Mouse (Mus musculus): ENCODE measurements at regions not wholly inside any gene's neighbourhood (a gene's known extent, or its start where the extent isn't known, plus 50 kb on each side); places are given as distances from the start of the nearest gene placed in this dataset.

DNA sequence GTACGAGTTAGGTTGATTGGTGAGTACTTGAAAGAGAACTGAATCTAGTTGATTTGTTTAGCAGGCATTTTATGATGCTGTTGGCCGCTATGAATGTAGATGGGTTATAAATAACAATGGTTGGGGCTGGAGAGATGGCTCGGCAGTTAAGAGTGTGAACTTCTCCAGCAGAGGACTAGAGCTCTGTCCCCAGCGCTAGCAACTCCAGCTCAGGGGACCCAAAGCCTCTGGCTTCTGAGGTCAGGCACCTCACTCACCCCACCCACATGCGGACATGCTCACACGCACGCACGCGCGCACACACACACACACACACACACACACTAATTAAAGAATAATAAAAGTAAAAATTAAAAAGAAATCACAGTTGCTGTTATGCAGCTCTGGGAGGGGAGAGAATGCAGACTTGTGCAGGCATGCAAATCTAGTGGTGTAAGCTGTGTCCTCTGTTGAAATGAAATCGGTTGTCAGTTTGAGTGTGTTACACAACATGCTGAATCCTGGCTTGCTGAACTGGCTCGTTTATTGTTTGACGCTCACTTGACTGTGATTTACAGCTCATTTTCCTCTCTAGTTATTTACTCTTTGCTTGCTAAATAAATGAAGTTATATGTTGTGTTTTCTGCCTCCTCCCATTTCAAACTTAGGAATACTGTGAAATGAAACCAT lies 89.8 kb downstream of the Kcnrg start:
- Histone ChIP-seq H3K9ac (no peak overlapping the region), H3K27ac (no peak overlapping the region), H3K27me3 (peaks cover 6% of the 10 kb centered on the region; the same call in 1 of the 2 replicates), H3K9me3 (replicated peaks) (no peaks in the 10 kb centered on the region), H3K4me1 (replicated peaks) (no peaks in the 10 kb centered on the region), H3K4me2 (no peak overlapping the region), H3K36me3 (no peaks in the 10 kb centered on the region), H3K4me3 (no peak overlapping the region)
- 78% methylated on average over 13 of the region's 13 CpGs for WGBS
- ATAC-seq (replicated peaks; ENCODE audit: insufficient number of reproducible peaks, insufficient read depth, low FRiP score, low read depth) = no peak

DNA sequence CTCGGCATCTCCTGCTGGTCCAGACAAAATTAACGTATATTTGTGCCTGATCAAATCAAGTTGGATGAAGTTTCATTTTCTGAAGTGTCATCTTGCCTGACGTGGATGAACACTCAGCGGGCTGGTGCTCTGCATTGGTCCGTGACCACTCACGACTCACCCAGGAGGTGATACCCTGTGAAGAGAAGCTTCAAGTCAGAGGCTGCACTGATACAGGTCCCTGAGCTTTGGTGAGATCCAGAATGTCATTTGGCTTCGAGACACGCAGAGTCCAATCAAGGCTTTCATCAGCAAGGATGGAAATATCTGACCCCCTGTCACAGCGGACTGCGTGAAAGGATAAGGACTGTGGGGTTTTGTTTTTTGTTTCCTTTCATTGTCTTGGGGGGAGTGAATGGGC lies 90.4 kb downstream of the Kcnrg start:
- Histone ChIP-seq H3K36me3 (no peaks in the 10 kb centered on the region), H3K9me3 (replicated peaks) (no peaks in the 10 kb centered on the region), H3K27ac (no peak overlapping the region), H3K27me3 (peaks cover 3% of the 10 kb centered on the region; the same call in 1 of the 2 replicates), H3K9ac (no peak overlapping the region), H3K4me2 (no peak overlapping the region), H3K4me3 (no peak overlapping the region), H3K4me1 (replicated peaks) (no peaks in the 10 kb centered on the region)
- no peak for ATAC-seq (replicated peaks; ENCODE audit: insufficient number of reproducible peaks, insufficient read depth, low FRiP score, low read depth)
- whole genome bisulfite sequencing = 77% methylated on average over 10 of the region's 10 CpGs

- H3K36me3 ChIP-seq = no peaks in the 10 kb centered on the region
- H3K4me2 ChIP-seq = no peak overlapping the region
- WGBS = 49% methylated on average over 12 of the region's 12 CpGs
- no peaks in the 10 kb centered on the region for H3K9me3 ChIP-seq (replicated peaks)
- no peak overlapping the region for H3K4me3 ChIP-seq
- H3K9ac ChIP-seq = no peak overlapping the region
- H3K27ac ChIP-seq = no peak overlapping the region
- ATAC-seq (replicated peaks; ENCODE audit: insufficient number of reproducible peaks, insufficient read depth, low FRiP score, low read depth) = no peak
- no peaks in the 10 kb centered on the region for H3K27me3 ChIP-seq
- H3K4me1 ChIP-seq (replicated peaks) = no peaks in the 10 kb centered on the region
These were observed 91.2 kb downstream of the Kcnrg start for GRCm38 (mm10) chr14:61698358-61699055.

DNA sequence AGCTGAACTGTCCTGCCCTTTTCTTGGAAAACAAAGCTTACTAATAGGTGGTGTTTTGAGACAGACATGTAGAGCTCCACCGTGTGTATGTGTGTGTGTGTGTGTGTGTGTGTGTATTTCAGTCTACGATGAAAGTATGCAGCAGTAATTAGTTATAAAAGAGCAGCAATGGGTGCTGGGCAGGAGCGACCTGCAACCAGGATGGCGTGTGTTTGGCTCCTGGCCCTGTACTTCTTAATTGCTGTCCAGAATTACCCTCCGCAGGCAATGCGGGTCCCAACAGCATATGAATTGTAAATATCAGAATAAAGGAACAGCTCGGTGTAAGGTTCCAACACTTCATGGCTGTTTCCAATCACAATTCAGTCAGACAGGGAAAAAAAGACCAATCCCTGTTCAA lies 92.4 kb downstream of the Kcnrg start:
- no peaks in the 10 kb centered on the region for H3K27me3 ChIP-seq
- no peak for ATAC-seq (replicated peaks; ENCODE audit: insufficient number of reproducible peaks, insufficient read depth, low FRiP score, low read depth)
- H3K27ac ChIP-seq = no peak overlapping the region
- H3K9me3 ChIP-seq (replicated peaks) = no peaks in the 10 kb centered on the region
- H3K4me1 ChIP-seq (replicated peaks) = no peaks in the 10 kb centered on the region
- H3K36me3 ChIP-seq = no peaks in the 10 kb centered on the region
- 67% methylated on average over 7 of the region's 7 CpGs for WGBS
- H3K9ac ChIP-seq = no peak overlapping the region
- no peak overlapping the region for H3K4me2 ChIP-seq
- H3K4me3 ChIP-seq = no peak overlapping the region

- H3K9ac ChIP-seq = no peak overlapping the region
- H3K36me3 ChIP-seq = no peaks in the 10 kb centered on the region
- H3K9me3 ChIP-seq (replicated peaks) = no peaks in the 10 kb centered on the region
- WGBS = 49% methylated on average over 10 of the region's 10 CpGs
- no peaks in the 10 kb centered on the region for H3K27me3 ChIP-seq
- H3K27ac ChIP-seq = no peak overlapping the region
- H3K4me3 ChIP-seq = no peak overlapping the region
- no peak for ATAC-seq (replicated peaks; ENCODE audit: insufficient number of reproducible peaks, insufficient read depth, low FRiP score, low read depth)
- H3K4me1 ChIP-seq (replicated peaks) = no peaks in the 10 kb centered on the region
- H3K4me2 ChIP-seq = no peak overlapping the region
These were observed 93.9 kb downstream of the Kcnrg start for GRCm38 (mm10) chr14:61701131-61701530.

DNA sequence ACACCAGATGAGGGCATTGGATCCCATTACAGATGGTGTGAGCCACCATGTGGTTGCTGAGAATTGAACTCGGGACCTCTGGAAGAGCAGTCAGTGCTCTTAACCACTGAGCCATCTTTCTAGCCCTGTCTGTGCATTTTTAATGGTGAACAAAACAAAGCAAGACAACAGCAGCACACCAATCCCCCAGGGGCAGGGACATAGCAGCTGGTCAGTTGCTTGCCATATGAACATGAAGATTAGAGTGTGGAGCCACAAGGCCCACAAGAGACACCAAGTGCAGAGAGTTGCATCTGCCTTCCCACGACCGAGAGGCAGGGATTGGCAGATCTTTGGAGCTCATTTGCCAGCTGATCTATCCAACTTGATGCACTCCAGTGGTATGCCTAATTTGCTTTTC lies 96.7 kb downstream of the Kcnrg start:
- no peak for ATAC-seq (replicated peaks; ENCODE audit: insufficient number of reproducible peaks, insufficient read depth, low FRiP score, low read depth)
- H3K4me3 ChIP-seq = no peak overlapping the region
- WGBS = 79% methylated on average over 3 of the region's 3 CpGs
- H3K9ac ChIP-seq = no peak overlapping the region
- no peaks in the 10 kb centered on the region for H3K27me3 ChIP-seq
- no peak overlapping the region for H3K27ac ChIP-seq
- H3K4me2 ChIP-seq = no peak overlapping the region
- no peaks in the 10 kb centered on the region for H3K36me3 ChIP-seq
- no peaks in the 10 kb centered on the region for H3K9me3 ChIP-seq (replicated peaks)
- H3K4me1 ChIP-seq (replicated peaks) = no peaks in the 10 kb centered on the region

GRCm38 (mm10) chr14:61706984-61707383 lies 99.7 kb downstream of the Kcnrg start:
- Histone ChIP-seq H3K36me3 (no peaks in the 10 kb centered on the region), H3K4me2 (no peak overlapping the region), H3K9ac (no peak overlapping the region), H3K27ac (no peak overlapping the region), H3K9me3 (replicated peaks) (no peaks in the 10 kb centered on the region), H3K4me3 (no peak overlapping the region), H3K27me3 (no peaks in the 10 kb centered on the region), H3K4me1 (replicated peaks) (no peaks in the 10 kb centered on the region)
- WGBS = 64% methylated on average over 6 of the region's 6 CpGs
- no peak for ATAC-seq (replicated peaks; ENCODE audit: insufficient number of reproducible peaks, insufficient read depth, low FRiP score, low read depth)

DNA sequence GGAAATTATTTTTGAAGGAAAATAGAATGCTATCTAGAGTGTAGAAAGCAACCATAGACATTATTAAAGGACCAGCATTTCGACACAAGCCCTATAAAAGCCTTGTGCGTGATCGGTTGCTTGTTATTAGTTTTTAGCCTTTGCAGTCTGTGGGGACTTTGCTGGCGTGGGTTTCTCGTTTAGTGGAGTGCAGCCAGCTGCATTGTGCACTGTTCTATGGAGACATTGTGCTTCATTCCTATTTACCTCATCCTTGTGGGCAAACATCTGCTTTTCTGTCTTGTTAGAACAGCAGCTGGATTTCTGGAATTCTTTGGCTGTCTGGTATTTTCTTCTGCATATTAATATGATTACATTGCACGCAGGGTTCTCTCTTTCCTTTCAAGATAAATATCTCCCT lies 101.1 kb downstream of the Kcnrg start:
- ATAC-seq (replicated peaks; ENCODE audit: insufficient number of reproducible peaks, insufficient read depth, low FRiP score, low read depth) = no peak
- no peaks in the 10 kb centered on the region for H3K4me1 ChIP-seq (replicated peaks)
- H3K4me3 ChIP-seq = no peak overlapping the region
- WGBS = 75% methylated on average over 6 of the region's 6 CpGs
- H3K4me2 ChIP-seq = no peak overlapping the region
- no peak overlapping the region for H3K9ac ChIP-seq
- H3K36me3 ChIP-seq = no peaks in the 10 kb centered on the region
- no peaks in the 10 kb centered on the region for H3K27me3 ChIP-seq
- no peaks in the 10 kb centered on the region for H3K9me3 ChIP-seq (replicated peaks)
- H3K27ac ChIP-seq = no peak overlapping the region

DNA sequence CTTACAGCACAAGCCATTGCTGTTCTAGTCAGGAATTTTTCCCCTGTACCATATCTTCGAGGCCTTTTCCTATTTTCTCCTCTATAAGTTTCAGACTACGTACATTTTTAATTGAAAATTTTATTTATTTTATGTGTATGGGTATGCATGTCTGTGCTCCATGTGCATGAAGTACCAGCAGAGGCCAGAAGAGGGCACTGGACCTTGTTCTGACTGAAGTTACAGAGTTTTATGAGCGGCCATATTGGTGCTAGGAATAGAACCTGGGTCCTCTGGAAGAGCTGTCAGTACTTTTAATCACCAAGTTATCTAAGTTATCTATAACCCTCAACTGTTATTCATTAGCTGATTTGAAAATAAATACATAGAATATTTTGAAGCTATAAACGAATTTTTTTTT lies 108.5 kb downstream of the Kcnrg start:
- H3K9me3 ChIP-seq (replicated peaks) = peaks cover 7% of the 10 kb centered on the region
- no peak for ATAC-seq (replicated peaks; ENCODE audit: insufficient number of reproducible peaks, insufficient read depth, low FRiP score, low read depth)
- H3K27me3 ChIP-seq = no peaks in the 10 kb centered on the region
- no peak overlapping the region for H3K4me3 ChIP-seq
- H3K27ac ChIP-seq = no peak overlapping the region
- no peak overlapping the region for H3K9ac ChIP-seq
- H3K36me3 ChIP-seq = no peaks in the 10 kb centered on the region
- WGBS = 88% methylated on average over 4 of the region's 4 CpGs
- H3K4me1 ChIP-seq (replicated peaks) = no peaks in the 10 kb centered on the region
- no peak overlapping the region for H3K4me2 ChIP-seq

DNA sequence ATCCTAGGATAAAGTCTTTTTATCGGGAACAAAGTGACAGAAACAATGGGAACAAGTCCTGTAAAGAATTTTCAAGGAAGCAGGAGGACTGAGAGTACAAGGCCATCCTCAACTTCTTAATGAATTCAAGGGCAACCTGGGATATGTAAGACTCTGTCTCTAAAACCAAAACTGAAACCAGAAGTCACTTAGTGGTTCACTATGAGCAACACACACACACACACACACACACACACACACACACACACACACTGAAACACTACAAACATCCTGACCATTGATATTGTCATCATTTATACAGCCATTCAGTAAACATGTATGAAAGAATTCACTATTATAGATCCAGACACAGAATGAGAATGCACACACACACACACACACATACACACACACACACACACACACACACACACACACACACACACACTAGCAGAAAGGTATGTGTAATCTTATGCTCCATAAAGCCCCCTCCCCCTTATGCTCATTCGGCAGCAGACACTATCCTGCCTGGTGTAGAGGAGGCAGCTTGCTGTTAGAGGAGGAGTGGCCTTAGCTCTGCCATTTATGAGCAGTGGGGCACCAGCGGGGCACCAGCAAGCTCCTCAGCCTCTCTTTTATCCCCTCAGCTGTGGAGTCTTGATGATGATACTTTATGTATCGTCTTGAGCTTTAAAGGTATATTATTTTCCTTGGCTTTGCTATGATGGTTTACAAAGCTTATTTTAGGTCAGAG lies 111.3 kb downstream of the Kcnrg start:
- Histone ChIP-seq H3K27ac (no peak overlapping the region), H3K9me3 (replicated peaks) (peaks cover 7% of the 10 kb centered on the region), H3K4me2 (no peak overlapping the region), H3K9ac (no peak overlapping the region), H3K27me3 (no peaks in the 10 kb centered on the region), H3K36me3 (no peaks in the 10 kb centered on the region), H3K4me3 (no peak overlapping the region), H3K4me1 (replicated peaks) (no peaks in the 10 kb centered on the region)
- WGBS = 60% methylated on average over 4 of the region's 4 CpGs
- no peak for ATAC-seq (replicated peaks; ENCODE audit: insufficient number of reproducible peaks, insufficient read depth, low FRiP score, low read depth)

- H3K4me1 ChIP-seq (replicated peaks) = no peaks in the 10 kb centered on the region
- no peak overlapping the region for H3K4me2 ChIP-seq
- H3K36me3 ChIP-seq = no peaks in the 10 kb centered on the region
- no peak overlapping the region for H3K27ac ChIP-seq
- H3K9ac ChIP-seq = no peak overlapping the region
- no peak overlapping the region for H3K4me3 ChIP-seq
- H3K27me3 ChIP-seq = no peaks in the 10 kb centered on the region
- no peaks in the 10 kb centered on the region; the same call in 1 of the 2 replicates for H3K9me3 ChIP-seq (replicated peaks)
- ATAC-seq (replicated peaks; ENCODE audit: insufficient number of reproducible peaks, insufficient read depth, low FRiP score, low read depth) = no peak
- WGBS = 83% methylated on average over 4 of the region's 4 CpGs
These were observed 114.0 kb downstream of the Kcnrg start for GRCm38 (mm10) chr14:61721302-61721701.

Measured in heart, embryonic 15.5 days (tissue).